Mouse (Mus musculus) stomach, embryonic 14.5 days (tissue): ENCODE results near the gene Ndfip2. TPM values are rescaled to one million over a fixed set of nuclear protein-coding genes. Genes with fewer than 3 reads are reported as not detected.

ENCODE experiments used
- ATAC-seq: fragments of 200-750 bp; cut with Nextera tagmentation; 2 replicates; pipeline ENCODE4 v1.8.0; 2017; ENCODE audit warnings: low read depth, moderate TSS enrichment; ENCODE audit not compliant: insufficient number of reproducible peaks, insufficient read depth, low FRiP score
- H3K27ac ChIP-seq: fragments of 300-500 bp; sonication (generic); 2 replicates; pipeline ENCODE4 v1.5.1; 2014; ENCODE audit warnings: mild to moderate bottlenecking, low read length, moderate library complexity, mixed read lengths
- H3K27me3 ChIP-seq: fragments of 300-500 bp; sonication (generic); 2 replicates; pipeline ENCODE4 v1.6.1; 2014; ENCODE audit warnings: low read length, control low read depth, mixed read lengths; ENCODE audit not compliant: control insufficient read depth, insufficient read depth
- H3K36me3 ChIP-seq: fragments of 300-500 bp; sonication (generic); 2 replicates; pipeline ENCODE4 v1.6.1; 2014; ENCODE audit warnings: mild to moderate bottlenecking, control low read depth, low read length, moderate library complexity, mixed read lengths; ENCODE audit not compliant: control insufficient read depth, insufficient read depth
- H3K4me1 ChIP-seq: fragments of 300-500 bp; sonication (generic); 2 replicates; pipeline ENCODE4 v1.6.1; 2014; ENCODE audit warnings: low read length, control low read depth, mixed read lengths; ENCODE audit not compliant: control insufficient read depth, insufficient read depth
- H3K4me2 ChIP-seq: fragments of 300-500 bp; sonication (generic); replicated peaks from 2 replicates; pipeline ENCODE4 v1.6.1; 2014; ENCODE audit warnings: low read depth, low read length, control low read depth
- H3K4me3 ChIP-seq: fragments of 300-500 bp; sonication (generic); 2 replicates; pipeline ENCODE4 v1.5.1; 2014; ENCODE audit warnings: low read depth, low read length, control low read depth
- H3K9ac ChIP-seq: fragments of 300-500 bp; sonication (generic); replicated peaks from 2 replicates; pipeline ENCODE4 v1.6.1; 2014; ENCODE audit warnings: low read depth, mild to moderate bottlenecking, control low read depth, low read length, moderate library complexity, mixed read lengths
- H3K9me3 ChIP-seq: fragments of 300-500 bp; sonication (generic); 2 replicates; pipeline ENCODE4 v1.6.1; 2016; ENCODE audit warnings: low read depth, low read length, control low read depth; ENCODE audit not compliant: control insufficient read depth
- WGBS: fragments of 180-500 bp; shearing (Covaris S2); extraction: QIAGEN DNeasy Blood & Tissue Kit; methylation state at CpG from one replicate; pipeline ENCODE4 v1.1.7; 2014; 5-methylcytosine and 5-hydroxymethylcytosine counted together
- polyA plus RNA-seq: library from polyadenylated mRNA; unstranded; fragments of >200 nt; fragmentation: Nextera tagmentation; extraction: Ambion mirVana; gene quantifications from 2 replicates; pipeline ENCODE4 v1.2.1, GENCODE M21; 2014

Ndfip2 gene
- polyA plus RNA-seq, 1 experiment from 2014 or later: 71.2 TPM

DNA sequence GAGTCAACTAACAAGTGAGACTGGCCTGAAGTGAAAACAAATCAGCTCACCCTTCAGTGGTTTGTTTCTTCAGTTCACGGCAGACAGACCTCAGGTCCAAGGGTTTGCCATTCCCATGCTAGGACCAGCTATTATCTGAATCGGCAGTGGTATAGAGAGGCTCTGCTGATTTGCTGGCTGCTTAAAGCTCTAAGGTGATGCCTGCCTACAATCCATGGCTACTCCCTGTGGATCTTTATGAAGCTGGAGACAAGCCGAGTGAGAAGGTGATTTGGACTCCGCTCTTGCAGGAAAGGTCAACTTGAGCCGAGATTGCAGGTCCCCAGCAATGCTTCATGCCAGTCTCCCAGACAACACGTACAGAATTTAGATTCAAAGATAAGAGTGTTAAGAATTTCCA lies 8.7 kb downstream of the Ndfip2 start:
- 58% methylated on average over 6 of the region's 6 CpGs for WGBS
- no peaks in the 10 kb centered on the region for H3K27me3 ChIP-seq
- no peak overlapping the region for H3K9ac ChIP-seq
- H3K4me3 ChIP-seq: no peak overlapping the region
- H3K27ac ChIP-seq: no peak overlapping the region
- no peak overlapping the region for H3K4me2 ChIP-seq
- H3K36me3 ChIP-seq: no peaks in the 10 kb centered on the region
- ATAC-seq: no peak
- H3K4me1 ChIP-seq: 0 out of 2 replicates have a peak, but pooled peaks cover 4% of the 10 kb centered on the region
- no peaks in the 10 kb centered on the region for H3K9me3 ChIP-seq

DNA sequence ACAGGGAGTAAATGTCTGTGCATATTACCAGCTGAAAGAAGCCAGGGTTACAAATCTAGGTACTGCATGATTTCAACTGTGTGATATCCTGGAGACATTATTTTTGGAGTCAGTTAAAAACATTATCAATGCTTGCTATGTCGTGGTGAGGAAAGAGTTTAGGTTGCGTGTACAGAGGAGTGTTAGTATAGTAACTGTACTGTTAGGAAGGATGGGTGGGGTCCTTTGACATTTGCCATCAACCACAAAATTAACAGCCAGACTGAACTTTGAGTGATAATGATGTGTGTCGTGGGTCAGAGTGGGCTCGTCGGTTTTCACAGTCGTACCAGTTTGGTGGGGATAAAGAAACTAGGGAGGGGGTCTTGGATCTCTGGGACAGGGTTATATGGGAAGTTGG lies 13.7 kb downstream of the Ndfip2 start:
- Histone ChIP-seq H3K27me3 (no peaks in the 10 kb centered on the region), H3K36me3 (no peaks in the 10 kb centered on the region), H3K4me3 (no peak overlapping the region), H3K4me2 (no peak overlapping the region), H3K9me3 (no peaks in the 10 kb centered on the region), H3K4me1 (0 out of 2 replicates have a peak, but pooled peaks cover 4% of the 10 kb centered on the region), H3K9ac (no peak overlapping the region), H3K27ac (no peak overlapping the region)
- no peak for ATAC-seq
- WGBS: 60% methylated on average over 6 of the region's 6 CpGs

DNA sequence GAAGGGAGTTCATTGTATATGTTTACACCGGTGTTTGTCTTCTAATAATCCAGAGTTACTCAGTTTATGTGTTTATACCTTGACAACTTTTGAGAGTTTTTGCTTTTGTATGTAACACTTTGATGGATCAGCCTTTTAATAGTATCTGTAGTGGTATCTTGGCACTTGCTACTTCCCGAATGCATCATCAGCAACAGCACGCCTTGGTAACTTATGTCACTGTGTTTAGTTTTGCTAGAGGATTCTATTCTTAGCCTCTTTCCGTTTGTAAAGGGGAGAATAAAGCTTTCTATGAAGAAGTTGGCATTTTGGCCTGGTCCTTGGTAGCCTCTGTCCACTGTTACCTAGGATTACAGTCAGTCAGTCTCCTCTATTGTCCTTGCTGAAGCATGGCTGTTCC lies 14.2 kb downstream of the Ndfip2 start:
- H3K36me3 ChIP-seq: no peaks in the 10 kb centered on the region
- H3K4me2 ChIP-seq: no peak overlapping the region
- ATAC-seq: no peak
- H3K4me3 ChIP-seq: no peak overlapping the region
- no peaks in the 10 kb centered on the region for H3K27me3 ChIP-seq
- H3K4me1 ChIP-seq: 0 out of 2 replicates have a peak, but pooled peaks cover 4% of the 10 kb centered on the region
- 77% methylated on average over 4 of the region's 4 CpGs for WGBS
- H3K9me3 ChIP-seq: no peaks in the 10 kb centered on the region
- no peak overlapping the region for H3K9ac ChIP-seq
- no peak overlapping the region for H3K27ac ChIP-seq

DNA sequence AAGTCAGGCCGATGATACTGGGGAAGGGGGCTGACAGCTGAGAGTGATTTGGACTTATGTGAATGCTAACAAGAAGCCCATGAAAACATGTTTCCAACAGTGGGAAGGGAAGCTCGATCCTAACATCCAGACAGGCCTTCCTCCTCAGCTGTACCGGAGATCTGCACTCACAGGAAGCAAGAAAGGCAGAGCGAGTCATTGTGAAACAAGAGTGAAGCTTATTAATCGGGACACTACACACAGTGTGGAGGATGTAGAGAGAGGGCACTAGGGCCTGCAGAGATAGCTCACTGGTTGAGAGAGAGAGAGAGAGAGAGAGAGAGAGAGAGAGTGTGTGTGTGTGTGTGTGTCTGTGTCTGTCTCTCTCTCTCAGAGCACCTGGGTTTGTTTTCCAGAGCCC lies 16.8 kb downstream of the Ndfip2 start:
- no peak overlapping the region for H3K4me3 ChIP-seq
- no peak for ATAC-seq
- H3K4me1 ChIP-seq: 0 out of 2 replicates have a peak, but pooled peaks cover 4% of the 10 kb centered on the region
- H3K36me3 ChIP-seq: no peaks in the 10 kb centered on the region
- H3K27me3 ChIP-seq: no peaks in the 10 kb centered on the region
- no peaks in the 10 kb centered on the region for H3K9me3 ChIP-seq
- no peak overlapping the region for H3K9ac ChIP-seq
- H3K27ac ChIP-seq: no peak overlapping the region
- no peak overlapping the region for H3K4me2 ChIP-seq
- 62% methylated on average over 5 of the region's 5 CpGs for WGBS

DNA sequence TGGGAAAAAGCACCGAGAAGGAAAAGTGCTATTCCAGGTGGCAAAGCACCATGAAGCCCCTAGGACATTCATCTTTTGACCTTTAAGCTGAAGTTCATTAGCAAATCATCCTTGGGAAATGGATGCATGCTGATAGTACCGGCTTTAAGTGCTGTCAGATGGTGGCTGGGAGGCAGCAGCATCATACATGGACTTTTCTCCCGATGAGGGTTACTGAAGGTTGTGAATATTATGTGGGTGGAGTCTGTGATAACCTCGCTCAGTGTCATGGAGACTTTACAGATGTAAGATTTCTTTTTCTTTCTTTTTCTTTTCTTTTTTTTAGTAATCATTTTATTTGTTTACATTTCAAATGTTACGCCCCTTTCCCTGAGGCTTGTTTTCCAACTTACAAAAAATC lies 18.9 kb downstream of the Ndfip2 start:
- Histone ChIP-seq H3K9ac (no peak overlapping the region), H3K4me3 (no peak overlapping the region), H3K27me3 (no peaks in the 10 kb centered on the region), H3K27ac (no peak overlapping the region), H3K9me3 (no peaks in the 10 kb centered on the region), H3K4me2 (no peak overlapping the region), H3K36me3 (no peaks in the 10 kb centered on the region), H3K4me1 (0 out of 2 replicates have a peak, but pooled peaks cover 4% of the 10 kb centered on the region)
- WGBS: 62% methylated on average over 5 of the region's 5 CpGs
- ATAC-seq: no peak

DNA sequence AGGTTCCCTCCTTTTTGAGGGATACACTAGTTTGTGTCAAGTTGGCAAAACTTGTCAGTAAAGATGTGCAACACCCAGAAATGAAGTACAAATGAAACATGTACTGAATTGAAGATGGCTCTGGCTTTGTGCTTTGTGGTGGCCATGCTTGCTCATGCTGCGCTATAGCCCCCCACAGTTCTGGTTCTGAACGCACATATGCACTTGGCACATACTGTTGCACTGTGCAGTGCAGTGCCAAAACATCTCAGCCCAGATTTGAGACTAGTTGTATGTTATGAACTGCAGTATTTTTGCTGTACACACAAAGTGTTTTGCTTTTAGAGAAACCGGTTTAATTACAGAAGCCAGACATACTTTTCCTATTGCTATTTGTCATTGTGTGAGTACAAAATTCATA lies 25.7 kb downstream of the Ndfip2 start:
- H3K36me3 ChIP-seq: peaks cover 2% of the 10 kb centered on the region; the same call in 1 of the 2 replicates
- no peak overlapping the region for H3K4me2 ChIP-seq
- ATAC-seq: no peak
- H3K27ac ChIP-seq: no peak overlapping the region
- H3K9ac ChIP-seq: no peak overlapping the region
- no peaks in the 10 kb centered on the region for H3K4me1 ChIP-seq
- H3K27me3 ChIP-seq: no peaks in the 10 kb centered on the region
- no peaks in the 10 kb centered on the region for H3K9me3 ChIP-seq
- 94% methylated on average over 3 of the region's 3 CpGs for WGBS
- H3K4me3 ChIP-seq: no peak overlapping the region

DNA sequence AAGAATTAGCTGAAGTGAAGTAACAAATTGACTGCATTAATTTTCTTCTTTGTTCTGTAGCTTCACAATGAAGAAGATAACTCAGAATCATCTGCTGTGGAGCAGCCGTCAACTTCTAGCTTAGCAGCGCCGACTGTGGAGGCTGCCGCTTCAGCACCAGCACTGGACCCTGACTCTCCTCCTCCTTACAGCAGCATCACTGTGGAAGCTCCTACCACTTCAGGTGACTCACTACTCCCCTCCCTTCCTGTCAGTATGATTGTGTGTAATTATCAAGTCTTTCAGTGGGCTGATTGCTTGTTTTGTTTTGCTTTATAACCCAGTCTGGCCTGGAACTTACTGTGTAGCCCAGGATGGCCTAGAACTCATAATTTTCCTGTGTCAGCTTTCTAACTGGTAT lies 29.2 kb downstream of the Ndfip2 start:
- no peaks in the 10 kb centered on the region for H3K27me3 ChIP-seq
- no peak overlapping the region for H3K27ac ChIP-seq
- WGBS: 93% methylated on average over 4 of the region's 4 CpGs
- H3K4me3 ChIP-seq: no peak overlapping the region
- peaks cover 2% of the 10 kb centered on the region; the same call in 1 of the 2 replicates for H3K36me3 ChIP-seq
- no peak overlapping the region for H3K4me2 ChIP-seq
- no peaks in the 10 kb centered on the region for H3K4me1 ChIP-seq
- no peaks in the 10 kb centered on the region for H3K9me3 ChIP-seq
- no peak for ATAC-seq
- no peak overlapping the region for H3K9ac ChIP-seq

DNA sequence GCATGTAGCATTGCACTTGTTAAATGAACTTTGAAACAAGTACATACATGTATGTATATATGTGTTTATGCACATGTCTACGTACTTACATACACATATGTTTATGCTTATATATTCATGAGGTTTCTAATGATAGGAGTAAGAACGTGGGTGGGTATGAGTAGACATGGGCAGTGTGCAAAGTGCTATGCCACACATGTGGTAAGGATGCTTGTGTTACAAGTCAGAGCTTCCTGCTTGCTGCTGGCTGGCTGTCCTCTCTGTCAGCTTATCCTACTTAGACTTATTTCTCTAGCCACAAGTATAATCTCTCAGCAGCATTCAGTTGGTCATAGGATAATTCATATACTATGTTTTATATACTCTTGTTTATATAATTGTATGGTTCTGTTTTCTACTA lies 29.6 kb downstream of the Ndfip2 start:
- no peak for ATAC-seq
- 87% methylated on average over 2 of the region's 2 CpGs for WGBS

DNA sequence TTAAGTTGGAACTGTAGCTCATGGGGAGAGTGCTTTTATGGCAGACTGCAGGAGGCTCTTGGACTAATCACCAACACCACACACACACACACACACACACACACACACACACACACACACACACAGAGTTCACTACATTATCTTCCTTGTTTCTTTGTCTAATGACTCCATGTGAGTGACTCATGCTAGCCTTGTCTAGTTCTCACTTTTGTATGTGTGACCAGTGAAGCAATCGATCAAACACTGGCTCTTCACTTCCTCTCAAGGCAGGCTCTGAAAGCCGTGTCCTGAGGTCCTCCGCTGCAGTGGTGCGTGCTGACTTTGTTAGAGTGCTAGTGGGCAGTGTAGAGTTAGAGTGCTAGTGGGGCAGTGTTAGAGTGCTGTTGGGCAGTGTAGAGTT lies 30.2 kb downstream of the Ndfip2 start:
- Histone ChIP-seq H3K4me3 (no peak overlapping the region), H3K4me2 (no peak overlapping the region), H3K27me3 (no peaks in the 10 kb centered on the region), H3K27ac (no peak overlapping the region), H3K9ac (no peak overlapping the region), H3K36me3 (peaks cover 2% of the 10 kb centered on the region; the same call in 1 of the 2 replicates), H3K4me1 (no peaks in the 10 kb centered on the region), H3K9me3 (no peaks in the 10 kb centered on the region)
- WGBS: 90% methylated on average over 4 of the region's 4 CpGs
- no peak for ATAC-seq

More for the DNA sequence above, 29.6 kb downstream of the Ndfip2 start:
- no peak overlapping the region for H3K27ac ChIP-seq
- H3K4me1 ChIP-seq: no peaks in the 10 kb centered on the region
- no peaks in the 10 kb centered on the region for H3K9me3 ChIP-seq
- H3K27me3 ChIP-seq: no peaks in the 10 kb centered on the region
- H3K9ac ChIP-seq: no peak overlapping the region
- H3K36me3 ChIP-seq: peaks cover 2% of the 10 kb centered on the region; the same call in 1 of the 2 replicates
- no peak overlapping the region for H3K4me3 ChIP-seq
- no peak overlapping the region for H3K4me2 ChIP-seq
